Mouse (Mus musculus) liver, postnatal 0 days (tissue): ENCODE measurements at regions not wholly inside any gene's neighbourhood (a gene's known extent, or its start where the extent isn't known, plus 50 kb on each side); places are given as distances from the start of the nearest gene placed in this dataset.

Experiments used
- CTCF ChIP-seq: sonication (generic); IDR thresholded peaks from 2 replicates; pipeline ENCODE4 v1.5.1; 2016; ENCODE audit warnings: antibody characterized with exemption, low read depth
- EP300 ChIP-seq: IDR thresholded peaks from 2 replicates; pipeline ENCODE4 v1.6.1; 2016; ENCODE audit warnings: antibody characterized with exemption, low read depth, mild to moderate bottlenecking

DNA sequence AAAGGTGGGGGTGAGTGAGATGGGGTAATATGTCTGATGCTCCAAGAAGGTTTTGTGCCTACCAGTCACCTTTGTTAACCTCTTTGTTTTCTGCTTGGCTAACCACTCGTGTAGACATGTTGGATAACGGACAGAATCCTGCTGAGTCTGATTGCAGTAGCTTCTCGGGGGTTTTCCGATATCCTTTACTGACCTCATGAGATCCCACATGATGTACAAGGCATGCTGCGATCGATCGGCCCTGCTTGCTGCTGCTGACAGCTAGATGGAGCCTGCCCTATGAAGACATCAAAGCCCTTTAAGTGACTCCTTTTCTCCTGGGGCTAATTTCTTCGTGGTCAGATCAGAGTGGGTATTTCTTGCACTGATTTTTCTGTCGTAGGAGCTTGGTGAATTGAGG, 591.6 kb downstream of the Tmem132b start:
- TF ChIP-seq EP300 (no peak), CTCF (no peak)
